Mouse (Mus musculus) liver, embryonic 14.5 days (tissue): ENCODE measurements at regions not wholly inside any gene's neighbourhood (a gene's known extent, or its start where the extent isn't known, plus 50 kb on each side); places are given as distances from the start of the nearest gene placed in this dataset.

Experiments
- CTCF ChIP-seq: IDR thresholded peaks from 2 replicates; pipeline ENCODE4 v1.5.1; 2016; ENCODE audit warnings: antibody characterized with exemption, low read depth, control low read depth
- EP300 ChIP-seq: IDR thresholded peaks from 2 replicates; pipeline ENCODE4 v1.6.1; 2016; ENCODE audit warnings: antibody characterized with exemption, low read depth

GRCm38 (mm10) chr2:73965595-73965994 is 54.5 kb upstream of the Atp5g3 start:
- TF ChIP-seq CTCF = peak; percentile 33; the same call in 1 of the 2 replicates
- no peak for TF ChIP-seq EP300
